Mouse (Mus musculus) kidney, postnatal 0 days (tissue): ENCODE measurements around the gene Dcst2. TPM values are rescaled to one million over a fixed set of nuclear protein-coding genes. Genes with fewer than 3 reads are reported as not detected.

Experiments used
- ATAC-seq: fragments of 200-750 bp; cut with Nextera tagmentation; replicated peaks from 2 replicates; pipeline ENCODE4 v1.8.0; 2017; ENCODE audit warnings: low read depth, moderate number of reproducible peaks, moderate TSS enrichment, moderate library complexity; ENCODE audit not compliant: low FRiP score
- DNase-seq: peaks from one replicate; pipeline ENCODE4 v3.0.0-alpha.2; 2016; ENCODE audit warnings: low spot score
- H3K27ac ChIP-seq: fragments of 300-500 bp; sonication (generic); 2 replicates; pipeline ENCODE4 v1.5.1; 2014; ENCODE audit warnings: mild to moderate bottlenecking
- H3K27me3 ChIP-seq: fragments of 300-500 bp; sonication (generic); 2 replicates; pipeline ENCODE4 v1.6.1; 2014; ENCODE audit warnings: low read length, mixed read lengths; ENCODE audit not compliant: insufficient read depth
- H3K36me3 ChIP-seq: fragments of 300-500 bp; sonication (generic); 2 replicates; pipeline ENCODE4 v1.6.1; 2014; ENCODE audit warnings: low read length, mixed read lengths; ENCODE audit not compliant: insufficient read depth
- H3K4me1 ChIP-seq: fragments of 300-500 bp; sonication (generic); replicated peaks from 2 replicates; pipeline ENCODE4 v1.6.1; 2014; ENCODE audit warnings: antibody characterized with exemption, low read length, mixed read lengths; ENCODE audit not compliant: insufficient read depth
- H3K4me2 ChIP-seq: fragments of 300-500 bp; sonication (generic); 2 replicates; pipeline ENCODE4 v1.6.1; 2014; ENCODE audit warnings: mild to moderate bottlenecking, low read length, moderate library complexity, mixed read lengths
- H3K4me3 ChIP-seq: fragments of 300-500 bp; sonication (generic); replicated peaks from 2 replicates; pipeline ENCODE4 v1.5.1; 2014; ENCODE audit warnings: low read depth, low read length
- H3K9ac ChIP-seq: fragments of 300-500 bp; sonication (generic); 2 replicates; pipeline ENCODE4 v1.6.1; 2014; ENCODE audit warnings: low read depth, low read length
- H3K9me3 ChIP-seq: fragments of 300-500 bp; sonication (generic); replicated peaks from 2 replicates; pipeline ENCODE4 v1.6.1; 2016; ENCODE audit warnings: low read length, inconsistent platforms, mixed read lengths
- CTCF ChIP-seq: IDR thresholded peaks from 2 replicates; pipeline ENCODE4 v1.5.1; 2016; ENCODE audit warnings: antibody characterized with exemption, low read depth, mild to moderate bottlenecking, moderate library complexity
- WGBS: fragments of 180-500 bp; shearing (Covaris S2); extraction: QIAGEN DNeasy Blood & Tissue Kit; methylation state at CpG from one replicate; pipeline ENCODE4 v1.1.7; 2014; 5-methylcytosine and 5-hydroxymethylcytosine counted together
- polyA plus RNA-seq: library from polyadenylated mRNA; unstranded; fragments of >200 nt; fragmentation: Nextera tagmentation; extraction: Ambion mirVana; gene quantifications from 2 replicates; pipeline ENCODE4 v1.2.1, GENCODE M21; 2015

The Dcst2 gene
- polyA plus RNA-seq, 1 experiment from 2014 or later, result 0.62 TPM

DNA sequence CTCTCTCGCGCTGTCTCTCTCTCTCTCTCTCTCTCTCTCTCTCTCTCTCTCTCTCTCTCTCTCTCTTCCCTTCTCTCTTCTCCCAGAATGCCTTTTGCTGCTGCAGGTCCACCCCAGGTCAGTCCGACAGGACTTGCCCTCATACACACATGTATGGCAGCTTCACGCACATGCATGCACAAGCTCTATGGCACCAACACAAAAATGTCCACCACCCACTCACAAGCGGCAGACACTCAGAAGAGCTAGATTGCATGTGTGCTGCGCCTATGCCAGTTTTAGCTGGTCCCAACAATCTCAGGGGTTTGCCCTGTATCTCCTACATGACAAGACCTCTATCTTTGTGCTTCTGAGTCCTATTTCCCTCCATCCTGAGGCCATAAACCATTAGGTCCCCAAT is 44.5 kb upstream of the Dcst2 start:
- no peak overlapping the region for H3K9ac ChIP-seq
- no peak overlapping the region for H3K4me3 ChIP-seq
- WGBS, result 59% methylated on average over 6 of the region's 6 CpGs
- peaks cover 17% of the 10 kb centered on the region; the same call in 1 of the 2 replicates for H3K27me3 ChIP-seq
- H3K4me2 ChIP-seq, result no peak overlapping the region
- H3K4me1 ChIP-seq, result peaks cover 48% of the 10 kb centered on the region
- H3K9me3 ChIP-seq, result no peaks in the 10 kb centered on the region
- no peak overlapping the region for H3K27ac ChIP-seq
- TF ChIP-seq CTCF, result no peak
- ATAC-seq, result no peak
- no peak for DNase-seq
- no peaks in the 10 kb centered on the region for H3K36me3 ChIP-seq

DNA sequence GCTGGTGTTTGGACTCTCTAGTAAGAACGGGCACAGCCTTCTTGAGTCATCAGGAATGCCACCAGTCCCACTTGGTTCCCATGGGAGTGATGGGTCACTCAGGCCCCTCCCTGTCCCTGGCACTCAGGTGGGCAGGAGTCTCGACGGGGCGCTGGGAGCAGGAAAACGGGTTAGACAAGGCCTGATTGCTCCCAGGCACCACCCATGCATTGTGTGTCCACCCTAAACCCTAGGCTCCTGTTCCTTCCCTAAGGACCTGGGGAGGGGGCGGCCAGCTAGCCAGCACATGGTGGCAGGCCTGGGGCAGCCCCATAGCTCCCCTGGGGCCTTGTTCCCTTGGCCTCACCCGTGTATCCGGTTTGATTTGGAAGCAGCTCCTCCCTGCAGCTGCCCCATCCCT is 43.5 kb upstream of the Dcst2 start:
- Histone ChIP-seq H3K4me2 (no peak overlapping the region), H3K36me3 (no peaks in the 10 kb centered on the region), H3K9me3 (no peaks in the 10 kb centered on the region), H3K27ac (no peak overlapping the region), H3K27me3 (peaks cover 17% of the 10 kb centered on the region; the same call in 1 of the 2 replicates), H3K4me3 (no peak overlapping the region), H3K4me1 (peaks cover 48% of the 10 kb centered on the region), H3K9ac (no peak overlapping the region)
- ATAC-seq (no peak), DNase-seq (no peak)
- WGBS, result 70% methylated on average over 8 of the region's 8 CpGs
- TF ChIP-seq CTCF, result no peak

DNA sequence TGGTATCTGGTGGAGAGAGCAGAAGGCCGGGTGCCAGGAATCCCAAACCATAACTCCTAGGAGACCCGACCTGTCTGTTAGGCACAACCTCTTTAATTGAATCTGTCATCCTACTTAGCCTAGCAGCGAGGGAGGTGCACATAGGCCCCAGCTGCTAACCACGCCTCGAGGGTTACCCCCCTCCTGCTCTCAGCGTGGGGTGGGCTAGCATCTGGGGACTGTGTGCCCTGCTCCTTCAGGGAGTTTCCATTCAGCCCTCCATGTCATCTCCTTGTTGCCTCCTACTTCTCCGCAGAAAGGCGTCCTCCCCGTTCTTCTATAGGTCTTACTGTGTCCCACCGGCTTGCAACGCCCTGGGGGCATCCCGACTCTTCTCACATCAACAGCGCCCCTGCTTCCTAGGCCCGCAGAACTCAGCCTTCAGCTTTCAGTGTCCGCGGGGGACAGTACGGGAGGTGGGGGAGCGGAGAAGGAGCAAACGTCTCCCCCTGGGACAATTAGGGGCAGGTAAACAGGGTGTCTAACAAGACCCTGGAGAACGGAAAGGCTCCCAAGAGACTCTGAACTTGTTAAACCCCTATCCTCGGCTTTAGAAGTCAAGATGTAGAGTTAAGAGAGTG is 42.7 kb upstream of the Dcst2 start:
- Histone ChIP-seq H3K27ac (no peak overlapping the region), H3K4me2 (peak overlapping the region; percentile 94), H3K27me3 (peaks cover 17% of the 10 kb centered on the region; the same call in 1 of the 2 replicates), H3K4me1 (peaks cover 48% of the 10 kb centered on the region), H3K4me3 (peak overlapping the region; percentile 46), H3K9me3 (no peaks in the 10 kb centered on the region), H3K9ac (peak overlapping the region; percentile 18; the same call in 1 of the 2 replicates), H3K36me3 (no peaks in the 10 kb centered on the region)
- TF ChIP-seq CTCF, result no peak
- DNase-seq (no peak), ATAC-seq (no peak)
- 21% methylated on average over 21 of the region's 21 CpGs for WGBS

DNA sequence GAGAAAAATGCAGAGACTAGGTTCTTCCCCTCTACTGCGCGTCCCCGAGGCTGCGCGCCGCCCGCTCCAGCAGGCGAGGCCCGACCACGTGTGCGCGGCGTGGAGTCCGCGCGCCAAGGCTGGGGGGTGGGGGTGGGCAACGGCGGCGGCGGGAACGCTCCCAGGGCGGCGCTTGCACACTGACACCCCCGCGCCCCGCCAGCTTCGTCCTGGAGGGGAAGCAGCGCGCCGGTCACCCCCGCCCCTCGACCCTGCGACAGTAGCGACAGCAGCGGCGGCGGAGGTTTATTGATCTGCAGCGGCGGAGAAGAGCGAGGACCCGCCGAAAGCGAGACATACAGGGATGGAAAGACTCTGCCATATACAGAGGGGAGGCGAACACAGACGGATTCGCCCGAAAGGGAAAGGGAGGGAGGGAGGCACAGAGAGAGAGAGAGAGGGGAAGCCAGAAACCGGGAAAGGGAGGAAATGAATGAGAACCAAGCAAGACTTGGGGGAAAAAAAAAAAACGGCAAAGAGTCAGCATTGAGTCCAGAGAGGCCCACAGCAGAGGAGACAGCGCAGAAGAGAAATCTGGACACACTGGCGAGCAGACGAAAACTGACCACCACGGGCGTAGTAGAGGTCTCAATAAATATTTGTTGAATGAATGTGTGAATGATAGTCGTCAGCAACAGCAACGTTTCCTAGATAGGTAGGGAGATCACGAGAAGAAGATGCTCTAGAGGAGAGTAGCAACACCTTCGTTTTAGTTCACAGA is 42.0 kb upstream of the Dcst2 start:
- WGBS, result 2% methylated on average over 56 of the region's 58 CpGs
- no peak overlapping the region for H3K9ac ChIP-seq
- no peak overlapping the region for H3K27ac ChIP-seq
- no peaks in the 10 kb centered on the region for H3K36me3 ChIP-seq
- H3K4me1 ChIP-seq, result peaks cover 47% of the 10 kb centered on the region
- DNase-seq (no peak), ATAC-seq (no peak)
- peak overlapping the region; percentile 94 for H3K4me2 ChIP-seq
- peak overlapping the region; percentile 46 for H3K4me3 ChIP-seq
- TF ChIP-seq CTCF, result no peak
- peaks cover 17% of the 10 kb centered on the region; the same call in 1 of the 2 replicates for H3K27me3 ChIP-seq
- H3K9me3 ChIP-seq, result no peaks in the 10 kb centered on the region

DNA sequence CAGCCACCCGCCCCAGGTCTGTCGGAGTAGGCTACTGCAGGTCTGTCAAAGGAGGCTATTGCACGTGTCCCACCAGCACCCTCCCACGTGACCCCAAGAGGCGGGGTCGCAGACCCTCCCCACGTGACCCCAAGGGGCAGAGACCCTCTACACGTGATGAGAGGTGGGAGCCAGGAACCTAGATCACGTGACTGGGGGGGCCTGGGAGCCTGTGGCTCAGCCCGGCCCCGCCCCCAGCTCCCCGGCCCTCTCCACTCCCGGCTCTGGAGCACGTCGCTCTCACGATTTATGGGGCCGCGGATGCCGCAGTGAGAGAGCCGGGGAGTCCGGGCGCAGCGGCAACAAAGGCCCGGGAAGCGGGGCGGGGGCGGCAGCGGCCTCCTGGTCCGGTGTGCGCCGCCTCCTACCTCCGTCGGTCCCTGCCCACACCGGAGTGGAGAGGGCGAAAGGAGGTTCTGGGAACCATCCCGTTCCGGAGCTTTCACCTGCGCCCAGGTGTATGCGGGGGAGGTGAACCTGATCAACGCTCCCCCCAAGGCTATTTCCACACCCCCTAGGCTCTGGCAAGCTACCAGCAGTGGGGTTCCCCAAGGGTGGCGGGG is 41.1 kb upstream of the Dcst2 start:
- Histone ChIP-seq H3K4me3 (peak overlapping the region; percentile 46), H3K4me2 (peak overlapping the region; percentile 94), H3K27me3 (peaks cover 17% of the 10 kb centered on the region; the same call in 1 of the 2 replicates), H3K4me1 (peaks cover 40% of the 10 kb centered on the region), H3K9me3 (no peaks in the 10 kb centered on the region), H3K36me3 (no peaks in the 10 kb centered on the region), H3K27ac (no peak overlapping the region), H3K9ac (peak overlapping the region; percentile 50)
- ATAC-seq (no peak), DNase-seq (peak; percentile 75)
- under 1% methylated on average over 41 of the region's 41 CpGs for WGBS
- no peak for TF ChIP-seq CTCF
